Mouse (Mus musculus) myocyte (in vitro differentiated cells): ENCODE data around the gene Cst11.

ENCODE experiments used
- CEBPB ChIP-seq: IDR thresholded peaks from 2 replicates; pipeline ENCODE4 v1.6.1; 2011; ENCODE audit warnings: mild to moderate bottlenecking, moderate library complexity; ENCODE audit not compliant: poor library complexity, insufficient read depth, severe bottlenecking
- E2F4 ChIP-seq: IDR thresholded peaks from one replicate; pipeline ENCODE4 v1.6.1; 2011; ENCODE audit warnings: mild to moderate bottlenecking, control low read depth, moderate library complexity; ENCODE audit not compliant: insufficient read depth
- MAX ChIP-seq: IDR thresholded peaks from one replicate; pipeline ENCODE4 v1.6.1; 2011; ENCODE audit warnings: low read depth, mild to moderate bottlenecking, control low read depth
- POLR2A ChIP-seq: IDR thresholded peaks from one replicate; pipeline ENCODE4 v1.6.1; 2011; ENCODE audit warnings: low read depth, mild to moderate bottlenecking, control low read depth, moderate library complexity; ENCODE audit not compliant: insufficient read length
- POLR2AphosphoS2 ChIP-seq: IDR thresholded peaks from one replicate; pipeline ENCODE4 v1.6.1; 2011; ENCODE audit warnings: low read depth, control low read depth; ENCODE audit not compliant: insufficient read length
- REST ChIP-seq: IDR thresholded peaks from one replicate; pipeline ENCODE4 v1.6.1; 2011; ENCODE audit warnings: mild to moderate bottlenecking, control low read depth, moderate library complexity; ENCODE audit not compliant: insufficient read depth, insufficient read length
- SRF ChIP-seq: IDR thresholded peaks from one replicate; pipeline ENCODE4 v1.6.1; 2011; ENCODE audit warnings: low read depth; ENCODE audit not compliant: control insufficient read depth, insufficient read length
- TCF12 ChIP-seq: IDR thresholded peaks from one replicate; pipeline ENCODE4 v1.6.1; 2011; ENCODE audit warnings: mild to moderate bottlenecking, control low read depth; ENCODE audit not compliant: poor library complexity, insufficient read depth, severe bottlenecking
- TCF3 ChIP-seq: IDR thresholded peaks from one replicate; pipeline ENCODE4 v1.6.1; 2011; ENCODE audit warnings: low read depth, control low read depth; ENCODE audit not compliant: insufficient read length
- USF1 ChIP-seq: IDR thresholded peaks from one replicate; pipeline ENCODE4 v1.6.1; 2011; ENCODE audit warnings: low read depth, mild to moderate bottlenecking, control low read depth, moderate library complexity

- TF ChIP-seq USF1 (no peak), POLR2A (no peak), TCF12 (no peak), MAX (no peak), SRF (no peak), CEBPB (no peak), TCF3 (no peak), E2F4 (no peak), REST (no peak), POLR2AphosphoS2 (no peak)
Measured at GRCm38 (mm10) chr2:148743001-148743400, 28.3 kb downstream of the Cst11 start.
